Mouse (Mus musculus): Measurements from ENCODE around the gene Dennd6a.
A peak's percentile ranks its signal among the peaks of the same experiment; 100 is the strongest.

GRCm38 (mm10) chr14:26591353-26591752, 17.7 kb downstream of the Dennd6a start:
- TF ChIP-seq CTCF (IDR thresholded peaks at IDR 0.05; ENCODE audit: low read depth) (peak; percentile 33), EP300 (IDR thresholded peaks at IDR 0.05; ENCODE audit: low read depth) (no peak)
